7 mouse cellular contexts compared by ENCODE assay signal in the genomic region with DNA sequence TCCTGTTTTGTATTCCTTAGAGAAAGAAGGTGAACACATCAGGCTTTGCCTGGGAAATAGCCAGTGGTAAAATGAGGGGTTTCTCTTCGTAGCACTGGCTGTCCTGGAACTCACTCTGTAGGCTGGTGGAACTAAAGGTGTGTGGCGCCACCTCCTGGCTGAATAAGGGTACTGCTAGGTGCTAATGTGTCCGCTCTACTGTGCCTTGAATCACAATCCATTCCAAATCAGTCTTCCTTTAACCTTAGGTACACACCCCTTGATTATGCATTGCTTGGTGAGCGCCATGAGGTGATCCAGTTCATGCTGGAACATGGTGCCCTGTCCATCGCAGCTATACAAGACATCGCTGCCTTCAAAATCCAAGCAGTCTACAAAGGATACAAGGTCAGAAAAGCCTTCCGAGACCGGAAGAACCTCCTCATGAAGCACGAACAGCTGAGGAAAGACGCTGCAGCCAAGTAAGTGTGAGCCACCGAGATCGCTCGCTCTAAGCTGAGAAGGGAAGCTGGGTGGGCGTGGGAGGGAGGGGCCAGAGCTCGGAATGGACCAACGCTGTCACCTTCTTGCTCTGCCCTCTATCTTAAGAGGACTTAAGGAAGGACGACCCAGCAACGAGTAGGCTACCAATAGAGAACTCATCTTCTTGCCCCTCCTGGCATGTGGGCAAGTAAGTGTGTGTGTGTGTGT.
DNase-seq lines count a peak whose midpoint lies in the region; ATAC-seq and TF ChIP-seq lines count a peak whose summit lies in the region.

No protein-coding gene starts in this region.

- no peaks in the 10 kb centered on the region for H3K4me1 ChIP-seq in hindbrain, postnatal 0 days (ENCODE audit: insufficient read depth, low read length)

- H3K4me3 ChIP-seq in hindbrain, postnatal 0 days (ENCODE audit: low read length): no peak overlapping the region

- peak; percentile 34 for DNase-seq in T-cell, adult 2 months (ENCODE audit: low spot score)
- DNase-seq in cerebellum, adult 8-10 months: peak; percentile 37
- DNase-seq in frontal cortex, postnatal 36 days (ENCODE audit: low spot score in 2 of 2): peak; percentile 46 to 71
- DNase-seq in hindbrain, postnatal 0 days (ENCODE audit: low spot score): peak; percentile 77
- peak; percentile 64 to 70 for DNase-seq in left cerebral cortex, postnatal 25 days (ENCODE audit: low spot score in 2 of 2)
- peak; percentile 69 for DNase-seq in mesoderm, embryonic 11.5 days (ENCODE audit: low read depth, low spot score)
- peak; percentile 24 for DNase-seq in spleen, adult 12 weeks (ENCODE audit: low spot score)

- no peaks in the 10 kb centered on the region for H3K36me3 ChIP-seq in hindbrain, postnatal 0 days (ENCODE audit: insufficient read depth, low read length)

- intact Hi-C loops in left cerebral cortex, postnatal 25 days (cut with DNase I): loop anchor here (5.0 to 10.0 kb wide), 2 partner anchors 903 to 970 kb away; no protein-coding TSS in a partner anchor

- H3K4me2 ChIP-seq in hindbrain, postnatal 0 days (ENCODE audit: low read depth, low read length): no peak overlapping the region

- 48% methylated on average over 18 of the region's 18 CpGs for WGBS in hindbrain, postnatal 0 days

- no peak overlapping the region for H3K9ac ChIP-seq in hindbrain, postnatal 0 days (replicated peaks; ENCODE audit: low read length)

- H3K27me3 ChIP-seq in hindbrain, postnatal 0 days (ENCODE audit: insufficient read depth, low read length): no peaks in the 10 kb centered on the region

- peak; percentile 91 for TF ChIP-seq CTCF in hindbrain, postnatal 0 days (IDR thresholded peaks at IDR 0.05; ENCODE audit: low read depth)

- ATAC-seq in hindbrain, postnatal 0 days: peak; percentile 82

- H3K27ac ChIP-seq in hindbrain, postnatal 0 days: no peak overlapping the region

- H3K9me3 ChIP-seq in hindbrain, postnatal 0 days (ENCODE audit: low read length): no peaks in the 10 kb centered on the region

Comparison
In these comparisons a context has a peak if more than half of its experiments do, and no peak if none do; other contexts are left out.
1. DNase-seq: peak in every context shown above with its lines; median percentile 77 in hindbrain, postnatal 0 days; 69 in mesoderm, embryonic 11.5 days; 67 in left cerebral cortex, postnatal 25 days; 58 in frontal cortex, postnatal 36 days; 37 in cerebellum, adult 8-10 months; 34 in T-cell, adult 2 months; 24 in spleen, adult 12 weeks.